Mouse (Mus musculus) forebrain, embryonic 12.5 days (tissue): Measurements from ENCODE around the gene Rin3. TPM values are rescaled to one million over a fixed set of nuclear protein-coding genes. Genes with fewer than 3 reads are reported as not detected.

Source experiments
- ATAC-seq: fragments of 200-750 bp; cut with Nextera tagmentation; 2 replicates; pipeline ENCODE4 v1.8.0; 2017; ENCODE audit warnings: moderate TSS enrichment; ENCODE audit not compliant: low FRiP score
- H3K27ac ChIP-seq: fragments of 300-500 bp; sonication (generic); 2 replicates; pipeline ENCODE4 v1.5.1; 2016; ENCODE audit warnings: mild to moderate bottlenecking
- H3K27me3 ChIP-seq: fragments of 300-500 bp; sonication (generic); 2 replicates; pipeline ENCODE4 v1.6.1; 2016; ENCODE audit warnings: mild to moderate bottlenecking
- H3K36me3 ChIP-seq: fragments of 300-500 bp; sonication (generic); replicated peaks from 2 replicates; pipeline ENCODE4 v1.6.1; 2016; ENCODE audit warnings: mild to moderate bottlenecking
- H3K4me1 ChIP-seq: fragments of 300-500 bp; sonication (generic); 2 replicates; pipeline ENCODE4 v1.6.1; 2016
- H3K4me2 ChIP-seq: fragments of 300-500 bp; sonication (generic); 2 replicates; pipeline ENCODE4 v1.6.1; 2016; ENCODE audit warnings: mild to moderate bottlenecking, moderate library complexity
- H3K4me3 ChIP-seq: fragments of 300-500 bp; sonication (generic); replicated peaks from 2 replicates; pipeline ENCODE4 v1.5.1; 2016; ENCODE audit warnings: mild to moderate bottlenecking
- H3K9ac ChIP-seq: fragments of 300-500 bp; sonication (generic); 2 replicates; pipeline ENCODE4 v1.6.1; 2016; ENCODE audit warnings: mild to moderate bottlenecking
- H3K9me3 ChIP-seq: fragments of 300-500 bp; sonication (generic); 2 replicates; pipeline ENCODE4 v1.6.1; 2016
- WGBS: fragments of 180-500 bp; shearing (Covaris S2); methylation state at CpG from one replicate; pipeline ENCODE4 v1.1.7; 2016; 5-methylcytosine and 5-hydroxymethylcytosine counted together
- polyA plus RNA-seq: library from polyadenylated mRNA; unstranded; fragments of >200 nt; fragmentation: Nextera tagmentation; extraction: Ambion mirVana; gene quantifications from 2 replicates; pipeline ENCODE4 v1.2.1, GENCODE M21; 2016

Gene Rin3
- polyA plus RNA-seq, 1 experiment from 2014 or later: 2.9 TPM

DNA sequence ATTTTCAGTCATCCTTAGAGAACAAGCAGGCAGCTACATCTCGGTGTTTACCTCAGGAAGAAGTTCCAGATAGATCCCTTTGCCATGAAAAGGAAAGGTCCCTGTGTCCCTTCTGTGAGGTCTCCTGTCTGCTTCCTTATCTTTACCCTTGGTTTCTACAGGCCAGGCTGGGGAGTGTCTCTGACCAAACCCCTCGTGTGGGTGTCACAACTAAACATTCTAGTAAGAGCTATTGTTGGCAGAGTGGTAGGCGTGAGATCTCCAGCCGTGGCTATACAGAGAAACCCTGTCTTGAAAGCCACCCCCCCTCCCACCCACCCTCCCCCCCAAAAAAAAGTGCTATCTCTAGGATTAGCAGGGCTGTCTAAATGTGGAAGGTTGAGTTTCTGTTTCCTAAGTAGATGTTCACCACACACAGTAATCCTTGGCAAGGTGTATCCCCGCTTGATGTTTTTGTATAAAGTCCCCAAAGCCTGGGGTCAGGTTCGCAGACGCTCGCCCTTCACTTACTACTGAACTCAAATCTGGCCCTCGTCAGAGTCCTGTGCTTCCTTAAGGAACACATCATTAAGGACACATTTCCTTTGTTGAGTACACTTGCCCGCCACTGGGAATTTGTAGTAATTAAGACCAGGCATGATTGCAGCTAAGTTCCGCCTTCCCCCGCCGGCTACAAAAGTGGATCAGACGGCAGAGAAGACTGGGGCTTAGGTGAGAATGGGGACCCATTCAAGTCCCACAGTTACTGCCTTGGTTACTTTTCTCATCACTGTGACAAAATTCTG is 62.4 kb downstream of the Rin3 start:
- 66% methylated on average over 14 of the region's 14 CpGs for WGBS
- no peaks in the 10 kb centered on the region for H3K36me3 ChIP-seq
- H3K27me3 ChIP-seq: no peaks in the 10 kb centered on the region; the same call in 1 of the 2 replicates
- H3K4me3 ChIP-seq: no peak overlapping the region
- H3K4me2 ChIP-seq: no peak overlapping the region
- no peaks in the 10 kb centered on the region for H3K9me3 ChIP-seq
- ATAC-seq: no peak
- no peaks in the 10 kb centered on the region for H3K4me1 ChIP-seq
- H3K9ac ChIP-seq: no peak overlapping the region
- no peak overlapping the region for H3K27ac ChIP-seq

DNA sequence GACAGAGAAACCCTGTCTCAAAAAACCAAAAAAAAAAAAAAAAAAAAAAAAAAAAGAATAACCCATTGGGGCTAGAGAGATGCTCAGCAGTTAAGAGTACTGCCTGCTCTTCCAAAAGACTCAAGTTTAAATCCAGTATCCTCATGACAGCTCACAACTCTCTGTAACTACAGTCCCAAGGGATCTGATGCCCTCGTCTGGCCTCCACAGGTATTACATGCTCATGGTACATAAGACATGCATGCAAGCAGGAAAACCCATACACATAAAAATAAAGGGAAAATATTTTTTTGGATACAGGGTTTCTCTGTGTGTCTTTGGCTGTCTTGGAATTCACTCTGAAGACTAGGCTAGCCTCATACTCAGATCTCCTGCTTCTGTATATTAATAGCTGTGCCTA is 63.7 kb downstream of the Rin3 start:
- Histone ChIP-seq H3K4me1 (no peaks in the 10 kb centered on the region), H3K27ac (no peak overlapping the region), H3K9me3 (no peaks in the 10 kb centered on the region), H3K36me3 (no peaks in the 10 kb centered on the region), H3K4me2 (no peak overlapping the region), H3K4me3 (no peak overlapping the region), H3K9ac (no peak overlapping the region), H3K27me3 (no peaks in the 10 kb centered on the region; the same call in 1 of the 2 replicates)
- 9% methylated on average over 1 of the region's 1 CpGs for WGBS
- ATAC-seq: no peak

DNA sequence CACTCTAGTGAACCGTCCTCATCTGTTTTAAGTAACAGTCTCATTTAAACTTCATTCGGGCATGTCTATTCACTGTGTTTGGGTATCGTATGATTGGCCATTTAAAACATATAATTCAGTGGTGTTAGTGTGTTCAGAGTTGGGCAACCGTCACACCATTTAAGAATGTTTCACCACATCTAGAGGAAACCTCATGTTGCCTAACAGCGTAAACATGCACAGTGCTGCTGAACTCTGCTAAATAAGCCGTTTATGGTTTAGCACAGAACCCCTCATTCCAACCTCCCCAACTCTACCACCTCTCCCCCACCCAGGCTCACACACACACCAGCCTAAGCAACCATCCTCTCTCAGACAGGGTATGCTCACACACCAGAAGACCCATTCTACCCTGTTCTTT is 65.6 kb downstream of the Rin3 start:
- Histone ChIP-seq H3K27ac (no peak overlapping the region), H3K4me3 (no peak overlapping the region), H3K4me2 (no peak overlapping the region), H3K27me3 (no peaks in the 10 kb centered on the region), H3K4me1 (no peaks in the 10 kb centered on the region), H3K9ac (no peak overlapping the region), H3K36me3 (no peaks in the 10 kb centered on the region), H3K9me3 (no peaks in the 10 kb centered on the region)
- 92% methylated on average over 6 of the region's 6 CpGs for WGBS
- no peak for ATAC-seq

DNA sequence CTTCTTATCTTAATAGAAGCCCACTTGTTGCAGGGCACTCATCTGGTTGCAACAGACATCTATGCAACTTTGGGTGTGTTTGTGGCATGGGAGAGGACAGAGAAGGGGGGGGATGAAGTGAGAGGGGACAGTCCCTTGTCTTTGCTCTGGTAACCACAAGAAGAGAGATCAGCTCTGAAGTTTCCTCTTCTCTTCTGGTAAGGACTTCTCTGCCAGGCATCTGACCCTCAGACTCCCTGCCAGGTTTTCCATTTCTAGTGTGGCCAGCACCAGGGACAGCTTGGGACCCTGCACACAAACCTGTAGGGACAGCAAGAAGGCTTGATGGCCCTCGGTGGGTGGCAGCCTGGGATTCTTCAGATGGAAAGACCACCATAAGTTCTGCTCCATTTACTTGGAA is 68.1 kb downstream of the Rin3 start:
- Histone ChIP-seq H3K9me3 (no peaks in the 10 kb centered on the region), H3K27me3 (no peaks in the 10 kb centered on the region), H3K4me3 (no peak overlapping the region), H3K9ac (no peak overlapping the region), H3K27ac (no peak overlapping the region), H3K4me1 (no peaks in the 10 kb centered on the region), H3K36me3 (no peaks in the 10 kb centered on the region), H3K4me2 (no peak overlapping the region)
- no peak for ATAC-seq
- 94% methylated on average over 1 of the region's 1 CpGs for WGBS

- Histone ChIP-seq H3K27ac (no peak overlapping the region), H3K4me2 (no peak overlapping the region), H3K9me3 (no peaks in the 10 kb centered on the region), H3K36me3 (no peaks in the 10 kb centered on the region), H3K4me1 (no peaks in the 10 kb centered on the region), H3K9ac (no peak overlapping the region), H3K27me3 (no peaks in the 10 kb centered on the region), H3K4me3 (no peak overlapping the region)
- 90% methylated on average over 10 of the region's 10 CpGs for WGBS
- no peak for ATAC-seq
Observed at GRCm38 (mm10) chr12:102354126-102354984, 71.5 kb downstream of the Rin3 start.

DNA sequence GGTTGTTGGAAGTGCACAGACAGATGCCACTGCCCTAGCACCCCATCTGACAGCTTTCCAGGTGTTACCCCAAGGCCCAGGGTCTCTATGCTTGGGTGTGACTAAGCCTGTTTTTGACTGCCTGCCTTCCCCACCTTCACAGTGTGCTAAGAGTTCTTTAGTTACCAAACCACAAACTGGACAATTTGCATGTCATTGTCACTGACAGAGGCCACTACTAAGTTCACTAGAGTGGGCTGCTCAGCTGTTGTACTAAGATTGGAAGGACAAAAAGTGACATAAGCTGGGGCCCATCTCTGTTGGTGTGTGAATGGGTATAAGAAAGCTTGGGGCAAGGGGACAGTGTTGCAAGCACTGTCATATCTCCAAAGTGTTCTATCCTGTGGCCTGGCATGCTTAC is 72.9 kb downstream of the Rin3 start:
- no peak for ATAC-seq
- no peak overlapping the region for H3K27ac ChIP-seq
- H3K36me3 ChIP-seq: no peaks in the 10 kb centered on the region
- no peak overlapping the region for H3K4me2 ChIP-seq
- H3K9ac ChIP-seq: no peak overlapping the region
- no peaks in the 10 kb centered on the region for H3K4me1 ChIP-seq
- no peaks in the 10 kb centered on the region for H3K9me3 ChIP-seq
- no peak overlapping the region for H3K4me3 ChIP-seq
- no peaks in the 10 kb centered on the region for H3K27me3 ChIP-seq

GRCm38 (mm10) chr12:102356781-102357180 is 73.9 kb downstream of the Rin3 start:
- Histone ChIP-seq H3K36me3 (no peaks in the 10 kb centered on the region), H3K27me3 (no peaks in the 10 kb centered on the region), H3K9me3 (no peaks in the 10 kb centered on the region), H3K27ac (no peak overlapping the region), H3K4me3 (no peak overlapping the region), H3K4me2 (no peak overlapping the region), H3K9ac (no peak overlapping the region), H3K4me1 (no peaks in the 10 kb centered on the region)
- WGBS: 96% methylated on average over 1 of the region's 1 CpGs
- ATAC-seq: no peak

DNA sequence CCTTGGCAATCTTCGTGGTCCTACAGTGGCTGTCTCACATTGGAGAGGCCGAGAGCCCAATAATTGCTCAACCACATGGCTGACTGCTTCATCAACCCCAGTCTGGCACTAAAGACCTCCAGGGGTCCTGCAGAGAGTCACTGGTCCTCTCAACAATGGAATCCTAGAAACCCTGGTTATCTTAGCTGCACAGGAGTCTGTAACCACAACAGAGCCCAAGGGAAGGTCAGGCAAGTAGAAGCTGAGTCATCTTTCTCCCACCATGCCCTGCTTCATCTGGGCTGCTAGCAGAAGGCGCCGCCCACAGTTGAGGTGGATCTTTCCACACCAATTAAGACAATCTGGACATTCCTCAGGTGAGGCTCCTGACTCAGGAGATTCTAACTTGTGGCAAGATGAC is 76.5 kb downstream of the Rin3 start:
- 93% methylated on average over 4 of the region's 4 CpGs for WGBS
- H3K4me1 ChIP-seq: no peaks in the 10 kb centered on the region
- no peak overlapping the region for H3K4me3 ChIP-seq
- H3K9ac ChIP-seq: no peak overlapping the region
- ATAC-seq: no peak
- H3K4me2 ChIP-seq: no peak overlapping the region
- H3K27me3 ChIP-seq: no peaks in the 10 kb centered on the region
- H3K9me3 ChIP-seq: no peaks in the 10 kb centered on the region
- no peak overlapping the region for H3K27ac ChIP-seq
- H3K36me3 ChIP-seq: no peaks in the 10 kb centered on the region

- Histone ChIP-seq H3K9me3 (no peaks in the 10 kb centered on the region), H3K27me3 (no peaks in the 10 kb centered on the region), H3K4me3 (no peak overlapping the region), H3K27ac (no peak overlapping the region), H3K9ac (no peak overlapping the region), H3K4me1 (no peaks in the 10 kb centered on the region), H3K4me2 (no peak overlapping the region), H3K36me3 (no peaks in the 10 kb centered on the region)
- WGBS: 88% methylated on average over 10 of the region's 10 CpGs
- no peak for ATAC-seq
Observed at GRCm38 (mm10) chr12:102361189-102362161, 78.6 kb downstream of the Rin3 start.

DNA sequence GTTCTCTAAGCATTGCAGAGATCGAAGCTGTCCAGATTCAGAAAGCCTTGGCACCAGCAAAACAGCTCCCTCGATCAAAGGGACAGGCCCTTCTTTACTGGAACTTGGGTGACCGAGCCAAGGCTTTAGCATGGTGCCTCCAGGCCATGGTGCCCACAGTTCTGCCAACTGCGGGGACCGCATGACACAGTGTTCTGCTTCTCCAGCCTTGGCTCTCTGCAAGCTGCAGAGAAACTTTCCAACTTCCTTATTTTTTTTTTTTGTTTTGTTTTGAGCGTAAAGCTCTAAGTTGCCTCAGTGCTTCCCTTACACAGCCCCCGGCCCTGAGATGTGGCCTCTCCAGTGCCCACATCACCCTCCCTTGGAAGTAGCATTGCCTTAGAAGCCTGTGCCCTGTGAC is 82.2 kb downstream of the Rin3 start:
- no peak overlapping the region for H3K27ac ChIP-seq
- no peak overlapping the region for H3K9ac ChIP-seq
- WGBS: 91% methylated on average over 7 of the region's 7 CpGs
- no peaks in the 10 kb centered on the region for H3K36me3 ChIP-seq
- no peak for ATAC-seq
- H3K27me3 ChIP-seq: no peaks in the 10 kb centered on the region
- H3K4me3 ChIP-seq: no peak overlapping the region
- no peaks in the 10 kb centered on the region for H3K9me3 ChIP-seq
- H3K4me1 ChIP-seq: no peaks in the 10 kb centered on the region
- H3K4me2 ChIP-seq: no peak overlapping the region

DNA sequence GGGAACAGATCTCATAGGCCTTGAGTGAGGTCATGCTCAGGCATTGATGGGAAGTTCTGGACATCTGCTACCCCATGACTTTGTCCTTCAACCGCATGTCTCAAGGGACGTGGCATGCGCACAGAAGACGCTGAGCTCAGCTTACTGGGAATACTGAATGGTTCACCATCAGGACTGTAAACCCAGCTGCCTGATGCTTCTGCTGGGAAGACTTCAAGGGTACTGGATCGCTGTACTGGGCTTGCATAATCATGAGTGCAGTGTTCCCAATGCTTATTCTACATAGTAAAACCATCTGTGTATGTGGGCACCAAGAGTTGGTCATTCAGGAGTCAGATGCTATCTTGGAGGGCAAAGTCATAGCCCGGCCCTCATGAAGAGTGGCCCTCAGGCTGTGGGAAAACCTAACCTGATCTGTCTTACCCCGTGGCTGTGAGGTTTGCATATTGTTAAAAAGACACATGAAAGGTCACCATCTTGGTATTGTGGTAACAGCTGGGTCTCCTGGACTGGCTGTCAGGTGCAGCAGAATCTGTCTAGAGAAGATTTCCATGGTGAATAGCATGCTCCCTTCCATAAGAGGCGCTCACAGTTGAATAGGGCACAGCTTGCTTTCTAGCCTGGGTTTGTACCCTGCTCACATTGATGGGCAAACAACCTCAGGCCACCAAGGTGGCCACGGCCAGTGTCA is 83.4 kb downstream of the Rin3 start:
- no peak overlapping the region for H3K27ac ChIP-seq
- no peaks in the 10 kb centered on the region for H3K27me3 ChIP-seq
- H3K9me3 ChIP-seq: no peaks in the 10 kb centered on the region
- no peaks in the 10 kb centered on the region for H3K4me1 ChIP-seq
- WGBS: 90% methylated on average over 9 of the region's 9 CpGs
- H3K4me2 ChIP-seq: no peak overlapping the region
- H3K4me3 ChIP-seq: no peak overlapping the region
- ATAC-seq: no peak
- no peak overlapping the region for H3K9ac ChIP-seq
- no peaks in the 10 kb centered on the region for H3K36me3 ChIP-seq
